Mouse (Mus musculus) cerebellum, postnatal 36 days (tissue): ENCODE measurements around the gene Efhd2.

Source experiments
- DNase-seq, 2 experiments: peaks; one replicate each; pipeline ENCODE4 v3.0.0; 2021 to 2022; ENCODE audit warnings: mixed read lengths in 2 of 2

Gene Efhd2

GRCm38 (mm10) chr4:141874601-141875460, at the start of gene Efhd2:
Efhd2 (minus strand) TSS chr4:141874920.
- peak; percentile 67 to 80 for DNase-seq

GRCm38 (mm10) chr4:141923961-141924360, 49.2 kb upstream of the Efhd2 start:
- DNase-seq = no peak

GRCm38 (mm10) chr4:141920391-141920790, 45.7 kb upstream of the Efhd2 start:
- no peak for DNase-seq

GRCm38 (mm10) chr4:141917735-141918419, 43.2 kb upstream of the Efhd2 start:
- DNase-seq = no peak

- no peak for DNase-seq
Observed at GRCm38 (mm10) chr4:141914040-141914439, 39.3 kb upstream of the Efhd2 start.

GRCm38 (mm10) chr4:141913201-141913993, 38.7 kb upstream of the Efhd2 start:
- DNase-seq = no peak

- DNase-seq = no peak
Observed at GRCm38 (mm10) chr4:141904710-141905109, 30.0 kb upstream of the Efhd2 start.

- DNase-seq = no peak
Observed at GRCm38 (mm10) chr4:141902479-141902858, 27.7 kb upstream of the Efhd2 start.

- no peak for DNase-seq
Observed at GRCm38 (mm10) chr4:141901711-141902478, 27.2 kb upstream of the Efhd2 start.

GRCm38 (mm10) chr4:141900421-141900820, 25.7 kb upstream of the Efhd2 start:
- DNase-seq = no peak

GRCm38 (mm10) chr4:141899936-141900335, 25.2 kb upstream of the Efhd2 start:
- no peak for DNase-seq

- no peak for DNase-seq
Observed at GRCm38 (mm10) chr4:141898905-141899304, 24.2 kb upstream of the Efhd2 start.

GRCm38 (mm10) chr4:141897838-141898237, 23.1 kb upstream of the Efhd2 start:
- no peak for DNase-seq

GRCm38 (mm10) chr4:141897225-141897624, 22.5 kb upstream of the Efhd2 start:
- DNase-seq = no peak

- DNase-seq = no peak
Observed at GRCm38 (mm10) chr4:141895772-141896171, 21.1 kb upstream of the Efhd2 start.

GRCm38 (mm10) chr4:141893157-141893784, 18.6 kb upstream of the Efhd2 start:
- no peak for DNase-seq

GRCm38 (mm10) chr4:141886385-141886968, 11.8 kb upstream of the Efhd2 start:
- no peak for DNase-seq

- no peak for DNase-seq
Observed at GRCm38 (mm10) chr4:141885451-141885850, 10.7 kb upstream of the Efhd2 start.

- DNase-seq = no peak
Observed at GRCm38 (mm10) chr4:141882858-141883257, 8.1 kb upstream of the Efhd2 start.

GRCm38 (mm10) chr4:141881950-141882349, 7.2 kb upstream of the Efhd2 start:
- no peak for DNase-seq

- no peak for DNase-seq
Observed at GRCm38 (mm10) chr4:141881289-141881914, 6.7 kb upstream of the Efhd2 start.
